Mouse (Mus musculus) stomach, embryonic 14.5 days (tissue): ENCODE measurements around the gene Morc4. TPM values are rescaled to one million over a fixed set of nuclear protein-coding genes. Genes with fewer than 3 reads are reported as not detected.

ENCODE experiments used
- polyA plus RNA-seq: library from polyadenylated mRNA; unstranded; fragments of >200 nt; fragmentation: Nextera tagmentation; extraction: Ambion mirVana; gene quantifications from 2 replicates; pipeline ENCODE4 v1.2.1, GENCODE M21; 2014

The Morc4 gene
- polyA plus RNA-seq, 1 experiment from 2014 or later: 17.2 TPM

Other genes with a start within 250 kb of the Morc4 start
- 3.3 and 3.7 TPM in 2 replicates for gene Tbc1d8b, start 186.7 kb downstream of the Morc4 start, polyA plus RNA-seq
- gene Gm15013, start 157.2 kb downstream of the Morc4 start, polyA plus RNA-seq: 0.43 and 0.56 TPM in 2 replicates
- gene Ripply1, start 89.3 kb downstream of the Morc4 start, polyA plus RNA-seq: not detected in 2 replicates
- gene Cldn2, start 70.8 kb downstream of the Morc4 start, polyA plus RNA-seq: 0.45 and 0.71 TPM in 2 replicates
- gene Rbm41, start 126.9 kb upstream of the Morc4 start, polyA plus RNA-seq: 7.8 and 8.6 TPM in 2 replicates
- 1.6 and 2.0 TPM in 2 replicates for gene Nup62cl, start 191.0 kb upstream of the Morc4 start, polyA plus RNA-seq
- not detected in 2 replicates for gene Pih1h3b, start 191.2 kb upstream of the Morc4 start, polyA plus RNA-seq